8 mouse cellular contexts compared by ENCODE assay signal in the genomic region with DNA sequence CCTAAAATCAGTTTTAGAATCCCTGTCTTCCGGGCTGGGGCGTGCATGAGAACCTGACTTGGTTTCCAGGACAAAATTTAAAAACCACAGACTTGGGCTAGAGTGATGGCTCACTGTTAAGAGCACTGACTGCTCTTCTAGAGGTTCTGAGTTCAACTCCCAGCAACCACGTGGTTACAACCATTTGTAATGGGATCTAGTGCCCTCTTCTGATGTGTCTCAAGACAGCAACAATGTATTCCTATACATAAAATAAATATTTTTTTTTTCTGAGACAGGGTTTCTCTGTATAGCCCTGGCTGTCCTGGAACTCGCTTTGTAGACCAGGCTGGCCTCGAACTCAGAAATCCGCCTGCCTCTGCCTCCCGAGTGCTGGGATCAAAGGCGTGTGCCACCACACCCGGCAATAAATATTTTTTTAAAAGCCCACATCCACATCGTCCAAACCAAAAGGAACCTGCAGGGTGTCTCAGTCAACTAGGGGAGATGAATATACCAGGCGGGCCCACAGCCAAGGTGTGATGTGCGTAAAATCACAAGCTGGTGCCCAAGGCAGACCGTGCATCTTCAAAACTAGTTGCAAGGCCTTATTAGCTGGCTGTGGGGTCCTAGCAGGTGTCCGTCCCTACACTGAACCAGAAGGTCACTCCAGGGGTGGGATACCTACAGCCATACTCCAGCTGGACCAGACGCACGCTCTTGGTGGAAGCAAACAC. TPM values are rescaled to one million over a fixed set of nuclear protein-coding genes. Genes with fewer than 3 reads are reported as not detected.
DNase-seq lines count a peak whose midpoint lies in the region; ATAC-seq and TF ChIP-seq lines count a peak whose summit lies in the region.

No protein-coding gene starts in this region.

- peak in 1 of 2 experiments; percentile 25 for DNase-seq in left cerebral cortex, adult 2 months (ENCODE audit: extremely low spot score in 1 of 2, low spot score in 2 of 2)
- DNase-seq in left cerebral cortex, adult 11 months (ENCODE audit: low spot score) = no peak
- DNase-seq in hindbrain, postnatal 0 days (ENCODE audit: low spot score) = no peak
- DNase-seq in left cerebral cortex, adult 8-10 months (ENCODE audit: low spot score in 2 of 2) = no peak
- DNase-seq in gastrocnemius, postnatal 10 days = no peak
- DNase-seq in embryo, embryonic 9.5 days (ENCODE audit: extremely low spot score) = no peak

- H3K36me3 ChIP-seq in hindbrain, postnatal 0 days (ENCODE audit: insufficient read depth, low read length) = peaks cover 5% of the 10 kb centered on the region; the same call in 1 of the 2 replicates
- no peaks in the 10 kb centered on the region for H3K36me3 ChIP-seq in myocyte (ENCODE audit: control insufficient read depth, insufficient read depth)

- H3K9me3 ChIP-seq in hindbrain, postnatal 0 days (ENCODE audit: low read length) = no peaks in the 10 kb centered on the region

- TF ChIP-seq CTCF in left cerebral cortex, adult 2 months (IDR thresholded peaks at IDR 0.05) = no peak
- TF ChIP-seq CTCF in cortical plate, adult 2 months (IDR thresholded peaks at IDR 0.05; ENCODE audit: extremely low read depth, insufficient read depth, low read length) = no peak
- no peak for TF ChIP-seq CTCF in hindbrain, postnatal 0 days (IDR thresholded peaks at IDR 0.05; ENCODE audit: low read depth)

- H3K79me2 ChIP-seq in myocyte (ENCODE audit: control insufficient read depth, insufficient read depth) = no peaks in the 10 kb centered on the region

- WGBS in hindbrain, postnatal 0 days = 50% methylated on average over 16 of the region's 16 CpGs

- ATAC-seq in hindbrain, postnatal 0 days = no peak

- H3K9ac ChIP-seq in hindbrain, postnatal 0 days (replicated peaks; ENCODE audit: low read length) = peak overlapping the region; percentile 56

- H3K4me1 ChIP-seq in cortical plate, adult 2 months (ENCODE audit: control insufficient read depth, insufficient read depth, low read length) = no peaks in the 10 kb centered on the region
- H3K4me1 ChIP-seq in hindbrain, postnatal 0 days (ENCODE audit: insufficient read depth, low read length) = peaks cover 14% of the 10 kb centered on the region; the same call in 1 of the 2 replicates

- TF ChIP-seq POLR2A in cortical plate, adult 2 months (IDR thresholded peaks at IDR 0.05; ENCODE audit: extremely low read depth, insufficient read depth, low read length) = no peak
- no peak for TF ChIP-seq POLR2A in myocyte (IDR thresholded peaks at IDR 0.05; ENCODE audit: insufficient read length, low read depth)

- H3K4me2 ChIP-seq in hindbrain, postnatal 0 days (ENCODE audit: low read depth, low read length) = peak overlapping the region; percentile 86
- H3K4me2 ChIP-seq in myocyte (ENCODE audit: low read depth) = peak overlapping the region; percentile 92

- peak overlapping the region; percentile 90 for H3K4me3 ChIP-seq in left cerebral cortex, adult 2 months
- peak overlapping the region; percentile 50; the same call in 1 of the 2 replicates for H3K4me3 ChIP-seq in cortical plate, adult 2 months (ENCODE audit: insufficient read depth, low read length)
- H3K4me3 ChIP-seq in hindbrain, postnatal 0 days (ENCODE audit: low read length) = peak overlapping the region; percentile 56
- peak overlapping the region; percentile 74 for H3K4me3 ChIP-seq in myocyte

- peak overlapping the region; percentile 94 for H3K27ac ChIP-seq in left cerebral cortex, adult 2 months
- H3K27ac ChIP-seq in cortical plate, adult 2 months (ENCODE audit: insufficient read depth, low read length) = no peak overlapping the region
- H3K27ac ChIP-seq in hindbrain, postnatal 0 days = peak overlapping the region; percentile 79

- H3K27me3 ChIP-seq in hindbrain, postnatal 0 days (ENCODE audit: insufficient read depth, low read length) = no peaks in the 10 kb centered on the region
- no peaks in the 10 kb centered on the region for H3K27me3 ChIP-seq in myocyte (ENCODE audit: control insufficient read depth, insufficient read depth, insufficient read length)

- intact Hi-C loops in left cerebral cortex, adult 2 months (cut with DNase I) = loop anchor here (2.0 kb wide), 1 partner anchor 79 kb away; a partner anchor contains a TSS

- H3ac ChIP-seq in myocyte (ENCODE audit: control insufficient read depth, insufficient read length) = no peak overlapping the region

TF ChIP-seq in myocyte, 11 proteins besides CTCF, POLR2A, EP300 and RAD21:
- TF ChIP-seq POLR2AphosphoS2 (IDR thresholded peaks at IDR 0.05; ENCODE audit: insufficient read length, low read depth) = no peak
- no peak for TF ChIP-seq REST (IDR thresholded peaks at IDR 0.05; ENCODE audit: insufficient read depth, insufficient read length)
- TF ChIP-seq TCF3 (IDR thresholded peaks at IDR 0.05; ENCODE audit: insufficient read length, low read depth) = no peak
- no peak for TF ChIP-seq MYOG (IDR thresholded peaks at IDR 0.05; ENCODE audit: control insufficient read depth in 1 of 3, insufficient read depth in 1 of 3, insufficient read length in 2 of 3, low read depth in 2 of 3)
TF ChIP-seq in myocyte: peak in this region for 0.

RNA-seq across cellular contexts. Expression of a gene that starts 0.5 kb away (rescaled TPM):
- total RNA-seq in left cerebral cortex, adult 2 months (2021) = 10 to 100 TPM; 89.5 to 96.2 TPM
- 200 and 204 TPM in 2 replicates for polyA plus RNA-seq in cortical plate, adult 2 months (2012; rRNA removed)
- total RNA-seq in hindbrain, postnatal 0 days (2014; rRNA removed) = 135 and 147 TPM in 2 replicates
- polyA plus RNA-seq in hindbrain, postnatal 0 days (2015; fragmentation: Nextera tagmentation; extraction: Ambion mirVana) = 112 and 116 TPM in 2 replicates
- 202 TPM for polyA plus RNA-seq in myocyte (2012; fragmentation: generic; extraction: Trizol)
- total RNA-seq in left cerebral cortex, adult 8-10 months (2022) = 100 to 1,000 TPM; 112 to 182 (median 135) TPM
- total RNA-seq in gastrocnemius, postnatal 10 days (2021) = 10 to 100 TPM; 53.3 to 75.2 TPM

RNA-seq across cellular contexts. Expression of a gene that starts 1.1 kb away (rescaled TPM):
- 1 to 10 TPM; 3.9 to 5.3 TPM for total RNA-seq in left cerebral cortex, adult 2 months (2021)
- polyA plus RNA-seq in cortical plate, adult 2 months (2012; rRNA removed) = 5.0 and 5.2 TPM in 2 replicates
- 8.7 and 12.1 TPM in 2 replicates for total RNA-seq in hindbrain, postnatal 0 days (2014; rRNA removed)
- 7.2 and 7.6 TPM in 2 replicates for polyA plus RNA-seq in hindbrain, postnatal 0 days (2015; fragmentation: Nextera tagmentation; extraction: Ambion mirVana)
- polyA plus RNA-seq in myocyte (2012; fragmentation: generic; extraction: Trizol) = 23.5 TPM
- total RNA-seq in left cerebral cortex, adult 8-10 months (2022) = 1 to 10 TPM; 4.5 to 7.1 (median 5.5) TPM
- 10 to 100 TPM; 39.2 to 45.2 TPM for total RNA-seq in gastrocnemius, postnatal 10 days (2021)

RNA-seq across cellular contexts. Expression of a gene that starts 3.9 kb away (rescaled TPM):
- under 1 TPM; 0.45 to 0.58 TPM for total RNA-seq in left cerebral cortex, adult 2 months (2021)
- polyA plus RNA-seq in cortical plate, adult 2 months (2012; rRNA removed) = 0.23 and 0.66 TPM in 2 replicates
- total RNA-seq in hindbrain, postnatal 0 days (2014; rRNA removed) = not detected in 2 replicates
- polyA plus RNA-seq in hindbrain, postnatal 0 days (2015; fragmentation: Nextera tagmentation; extraction: Ambion mirVana) = not detected in 2 replicates
- 0.40 TPM for polyA plus RNA-seq in myocyte (2012; fragmentation: generic; extraction: Trizol)
- 1 to 10 TPM in 2 of 4 experiments, not detected in 2; 1.0 to 1.4 TPM for total RNA-seq in left cerebral cortex, adult 8-10 months (2022)
- total RNA-seq in gastrocnemius, postnatal 10 days (2021) = under 1 TPM; 0.68 TPM

RNA-seq across cellular contexts. Expression of a gene that starts 9.7 kb away (rescaled TPM):
- 10 to 100 TPM; 21.7 to 22.7 TPM for total RNA-seq in left cerebral cortex, adult 2 months (2021)
- polyA plus RNA-seq in cortical plate, adult 2 months (2012; rRNA removed) = 17.0 and 17.3 TPM in 2 replicates
- total RNA-seq in hindbrain, postnatal 0 days (2014; rRNA removed) = 23.9 and 24.6 TPM in 2 replicates
- 26.5 and 29.0 TPM in 2 replicates for polyA plus RNA-seq in hindbrain, postnatal 0 days (2015; fragmentation: Nextera tagmentation; extraction: Ambion mirVana)
- 13.3 TPM for polyA plus RNA-seq in myocyte (2012; fragmentation: generic; extraction: Trizol)
- 10 to 100 TPM; 20.3 to 25.7 (median 23.9) TPM for total RNA-seq in left cerebral cortex, adult 8-10 months (2022)
- 1 to 10 TPM; 3.5 to 4.5 TPM for total RNA-seq in gastrocnemius, postnatal 10 days (2021)

RNA-seq across cellular contexts. Expression of a gene that starts 25.3 kb away (rescaled TPM):
- total RNA-seq in left cerebral cortex, adult 2 months (2021) = 10 to 100 TPM; 78.1 to 82.4 TPM
- polyA plus RNA-seq in cortical plate, adult 2 months (2012; rRNA removed) = 172 and 186 TPM in 2 replicates
- total RNA-seq in hindbrain, postnatal 0 days (2014; rRNA removed) = 76.2 and 88.7 TPM in 2 replicates
- 99.6 and 117 TPM in 2 replicates for polyA plus RNA-seq in hindbrain, postnatal 0 days (2015; fragmentation: Nextera tagmentation; extraction: Ambion mirVana)
- 117 TPM for polyA plus RNA-seq in myocyte (2012; fragmentation: generic; extraction: Trizol)
- 100 to 1,000 TPM; 103 to 113 (median 109) TPM for total RNA-seq in left cerebral cortex, adult 8-10 months (2022)
- 10 to 100 TPM; 15.2 to 18.5 TPM for total RNA-seq in gastrocnemius, postnatal 10 days (2021)
